Mouse (Mus musculus) neutrophil, adult 83 days (primary cell): Measurements from ENCODE around the gene Tex19.2. TPM values are rescaled to one million over a fixed set of nuclear protein-coding genes. Genes with fewer than 3 reads are reported as not detected.

ENCODE experiments used
- total RNA-seq, 2 experiments: library from RNA; stranded (reverse); gene quantifications; one replicate each; pipeline ENCODE4 v1.2.4; 2023

Gene Tex19.2
- total RNA-seq: not detected

GRCm38 (mm10) chr11:121118577-121118976 is at the start of gene Tex19.2:
Tex19.2 (minus strand) TSS chr11:121118677.

GRCm38 (mm10) chr11:121159971-121160370 is 41.5 kb upstream of the Tex19.2 start, which contains the start of gene Uts2r:
Uts2r (plus strand) TSS chr11:121160271.

GRCm38 (mm10) chr11:121145865-121146264 is 27.4 kb upstream of the Tex19.2 start, which contains the start of gene Tex19.1:
Tex19.1 (plus strand) TSS chr11:121146143.

GRCm38 (mm10) chr11:121081120-121081519 is 37.4 kb downstream of the Tex19.2 start, which contains the start of gene Sectm1a:
Sectm1a (minus strand) TSS chr11:121081220.

Other genes starting within 250 kb of the Tex19.2 start
- 1 to 10 TPM; 4.2 to 4.5 TPM for gene Ccdc57, start 185.8 kb downstream of the Tex19.2 start, total RNA-seq
- 100 to 1,000 TPM; 484 to 693 TPM for gene Slc16a3, start 170.2 kb downstream of the Tex19.2 start, total RNA-seq
- 10 to 100 TPM; 84.9 to 91.3 TPM for gene Csnk1d, start 127.3 kb downstream of the Tex19.2 start, total RNA-seq
- 1 to 10 TPM; 1.7 to 2.5 TPM for gene Cd7, start 79.3 kb downstream of the Tex19.2 start, total RNA-seq
- gene Sectm1b, start 55.1 kb downstream of the Tex19.2 start, total RNA-seq: not detected
- gene Sectm1a, start 37.5 kb downstream of the Tex19.2 start, total RNA-seq: under 1 TPM in 1 of 2 experiments, not detected in 1; 0.44 TPM
- gene Tex19.1, start 27.5 kb upstream of the Tex19.2 start, total RNA-seq: not detected
- gene Uts2r, start 41.6 kb upstream of the Tex19.2 start, total RNA-seq: not detected
- gene Hexdc, start 85.8 kb upstream of the Tex19.2 start, total RNA-seq: 1 to 10 TPM; 3.3 to 3.5 TPM
- gene Ogfod3, start 86.0 kb upstream of the Tex19.2 start, total RNA-seq: 1 to 10 TPM; 4.1 to 4.6 TPM
- 10 to 100 TPM; 62.2 to 63.1 TPM for gene Cybc1, start 110.6 kb upstream of the Tex19.2 start, total RNA-seq
- 10 to 100 TPM; 45.0 to 45.6 TPM for gene Narf, start 118.6 kb upstream of the Tex19.2 start, total RNA-seq
- gene Foxk2, start 141.3 kb upstream of the Tex19.2 start, total RNA-seq: 10 to 100 TPM; 26.5 to 26.9 TPM
- 10 to 100 TPM; 54.7 to 61.4 TPM for gene Wdr45b, start 235.8 kb upstream of the Tex19.2 start, total RNA-seq